Mouse (Mus musculus): ENCODE results near the gene Uhrf1.

GRCm38 (mm10) chr17:56273986-56274385 is 29.1 kb upstream of the Uhrf1 start:
- TF ChIP-seq CTCF (IDR thresholded peaks at IDR 0.05; ENCODE audit: low read depth) (no peak), EP300 (IDR thresholded peaks at IDR 0.05; ENCODE audit: low read depth) (no peak)

Measured in liver, embryonic 14.5 days (tissue).